Mouse (Mus musculus) kidney, embryonic 15.5 days (tissue): ENCODE results near the gene Plpp3. TPM values are rescaled to one million over a fixed set of nuclear protein-coding genes. Genes with fewer than 3 reads are reported as not detected.
A peak's percentile ranks its signal among the peaks of the same experiment; 100 is the strongest.

ENCODE experiments used
- ATAC-seq: fragments of 200-750 bp; cut with Nextera tagmentation; replicated peaks from 2 replicates; pipeline ENCODE4 v1.8.0; 2017; ENCODE audit warnings: moderate TSS enrichment; ENCODE audit not compliant: low FRiP score
- H3K27ac ChIP-seq: fragments of 300-500 bp; sonication (generic); 2 replicates; pipeline ENCODE4 v1.5.1; 2015; ENCODE audit warnings: mild to moderate bottlenecking, inconsistent platforms
- H3K27me3 ChIP-seq: fragments of 300-500 bp; sonication (generic); 2 replicates; pipeline ENCODE4 v1.6.1; 2015; ENCODE audit warnings: inconsistent platforms
- H3K36me3 ChIP-seq: fragments of 300-500 bp; sonication (generic); 2 replicates; pipeline ENCODE4 v1.6.1; 2015; ENCODE audit warnings: inconsistent platforms
- H3K4me1 ChIP-seq: fragments of 300-500 bp; sonication (generic); 2 replicates; pipeline ENCODE4 v1.6.1; 2015; ENCODE audit warnings: inconsistent platforms
- H3K4me2 ChIP-seq: fragments of 300-500 bp; sonication (generic); 2 replicates; pipeline ENCODE4 v1.6.1; 2015; ENCODE audit warnings: moderate library complexity, mild to moderate bottlenecking, inconsistent platforms
- H3K4me3 ChIP-seq: fragments of 300-500 bp; sonication (generic); replicated peaks from 2 replicates; pipeline ENCODE4 v1.5.1; 2015; ENCODE audit warnings: mild to moderate bottlenecking, inconsistent platforms
- H3K9ac ChIP-seq: fragments of 300-500 bp; sonication (generic); 2 replicates; pipeline ENCODE4 v1.6.1; 2015; ENCODE audit warnings: mild to moderate bottlenecking, inconsistent platforms
- H3K9me3 ChIP-seq: fragments of 300-500 bp; sonication (generic); replicated peaks from 2 replicates; pipeline ENCODE4 v1.6.1; 2016; ENCODE audit warnings: inconsistent platforms
- WGBS: fragments of 180-500 bp; shearing (Covaris S2); methylation state at CpG from one replicate; pipeline ENCODE4 v1.1.7; 2015; ENCODE audit warnings: mixed read lengths; 5-methylcytosine and 5-hydroxymethylcytosine counted together
- polyA plus RNA-seq: library from polyadenylated mRNA; unstranded; fragments of >200 nt; fragmentation: Nextera tagmentation; extraction: Ambion mirVana; gene quantifications from 2 replicates; pipeline ENCODE4 v1.2.1, GENCODE M21; 2015

Plpp3 gene
- polyA plus RNA-seq, 1 experiment from 2014 or later, result 65.5 TPM

GRCm38 (mm10) chr4:105129212-105129611 is 27.9 kb upstream of the Plpp3 start:
- no peaks in the 10 kb centered on the region for H3K9me3 ChIP-seq
- H3K27ac ChIP-seq, result no peak overlapping the region
- ATAC-seq, result no peak
- WGBS, result 48% methylated on average over 7 of the region's 7 CpGs
- no peak overlapping the region for H3K4me3 ChIP-seq
- no peaks in the 10 kb centered on the region for H3K36me3 ChIP-seq
- no peak overlapping the region for H3K4me2 ChIP-seq
- H3K27me3 ChIP-seq, result no peaks in the 10 kb centered on the region
- 0 out of 2 replicates have a peak, but pooled peaks cover 6% of the 10 kb centered on the region for H3K4me1 ChIP-seq
- no peak overlapping the region for H3K9ac ChIP-seq

- ATAC-seq, result no peak
- WGBS, result 54% methylated on average over 9 of the region's 9 CpGs
- Histone ChIP-seq H3K9me3 (no peaks in the 10 kb centered on the region), H3K4me2 (no peak overlapping the region), H3K36me3 (no peaks in the 10 kb centered on the region), H3K27me3 (no peaks in the 10 kb centered on the region), H3K9ac (no peak overlapping the region), H3K4me1 (0 out of 2 replicates have a peak, but pooled peaks cover 6% of the 10 kb centered on the region), H3K4me3 (no peak overlapping the region), H3K27ac (no peak overlapping the region)
Measured at GRCm38 (mm10) chr4:105131756-105132314, 25.3 kb upstream of the Plpp3 start.

GRCm38 (mm10) chr4:105133350-105134050 is 23.6 kb upstream of the Plpp3 start:
- H3K9ac ChIP-seq, result no peak overlapping the region
- WGBS, result 80% methylated on average over 4 of the region's 4 CpGs
- no peak for ATAC-seq

GRCm38 (mm10) chr4:105149492-105149891 is 7.7 kb upstream of the Plpp3 start:
- Histone ChIP-seq H3K27me3 (no peaks in the 10 kb centered on the region), H3K4me1 (0 out of 2 replicates have a peak, but pooled peaks cover 7% of the 10 kb centered on the region), H3K27ac (no peak overlapping the region), H3K4me2 (no peak overlapping the region), H3K9me3 (no peaks in the 10 kb centered on the region), H3K4me3 (no peak overlapping the region), H3K9ac (no peak overlapping the region), H3K36me3 (no peaks in the 10 kb centered on the region)
- ATAC-seq, result no peak
- WGBS, result 78% methylated on average over 7 of the region's 7 CpGs

More at GRCm38 (mm10) chr4:105133350-105134050, 23.6 kb upstream of the Plpp3 start:
- Histone ChIP-seq H3K9me3 (no peaks in the 10 kb centered on the region), H3K4me2 (no peak overlapping the region), H3K36me3 (no peaks in the 10 kb centered on the region), H3K4me1 (0 out of 2 replicates have a peak, but pooled peaks cover 6% of the 10 kb centered on the region), H3K27me3 (no peaks in the 10 kb centered on the region), H3K4me3 (no peak overlapping the region), H3K27ac (no peak overlapping the region)

- no peak for ATAC-seq
- 36% methylated on average over 14 of the region's 14 CpGs for WGBS
Measured at GRCm38 (mm10) chr4:105151911-105152690, 5.0 kb upstream of the Plpp3 start.

GRCm38 (mm10) chr4:105153227-105153626 is 3.9 kb upstream of the Plpp3 start:
- Histone ChIP-seq H3K4me3 (no peak overlapping the region), H3K4me1 (0 out of 2 replicates have a peak, but pooled peaks cover 7% of the 10 kb centered on the region), H3K4me2 (no peak overlapping the region), H3K36me3 (no peaks in the 10 kb centered on the region), H3K9ac (no peak overlapping the region), H3K9me3 (no peaks in the 10 kb centered on the region), H3K27me3 (no peaks in the 10 kb centered on the region), H3K27ac (no peak overlapping the region)
- no peak for ATAC-seq
- 42% methylated on average over 3 of the region's 3 CpGs for WGBS

More at GRCm38 (mm10) chr4:105151911-105152690, 5.0 kb upstream of the Plpp3 start:
- H3K4me2 ChIP-seq, result no peak overlapping the region
- H3K4me3 ChIP-seq, result no peak overlapping the region
- no peak overlapping the region for H3K9ac ChIP-seq
- H3K4me1 ChIP-seq, result 0 out of 2 replicates have a peak, but pooled peaks cover 7% of the 10 kb centered on the region
- no peaks in the 10 kb centered on the region for H3K9me3 ChIP-seq
- H3K27me3 ChIP-seq, result no peaks in the 10 kb centered on the region
- H3K27ac ChIP-seq, result no peak overlapping the region
- H3K36me3 ChIP-seq, result no peaks in the 10 kb centered on the region

GRCm38 (mm10) chr4:105156281-105156680 is 866 bp upstream of the Plpp3 start:
- Histone ChIP-seq H3K9me3 (no peaks in the 10 kb centered on the region), H3K9ac (no peak overlapping the region), H3K4me3 (no peak overlapping the region), H3K27ac (no peak overlapping the region), H3K4me1 (peaks cover 19% of the 10 kb centered on the region; the same call in 1 of the 2 replicates), H3K27me3 (no peaks in the 10 kb centered on the region), H3K4me2 (peak overlapping the region; percentile 75), H3K36me3 (peaks cover 5% of the 10 kb centered on the region)
- ATAC-seq, result no peak
- WGBS, result 77% methylated on average over 7 of the region's 7 CpGs

GRCm38 (mm10) chr4:105156955-105157275 is 232 bp upstream of the Plpp3 start:
- under 1% methylated on average over 4 of the region's 4 CpGs for WGBS
- Histone ChIP-seq H3K9ac (peak overlapping the region; percentile 94; the same call in 1 of the 2 replicates), H3K27ac (peak overlapping the region; percentile 98), H3K9me3 (no peaks in the 10 kb centered on the region), H3K27me3 (no peaks in the 10 kb centered on the region), H3K36me3 (peaks cover 8% of the 10 kb centered on the region), H3K4me1 (peaks cover 19% of the 10 kb centered on the region; the same call in 1 of the 2 replicates), H3K4me2 (peak overlapping the region; percentile 75), H3K4me3 (peak overlapping the region; percentile 85)
- ATAC-seq, result no peak

- no peaks in the 10 kb centered on the region for H3K9me3 ChIP-seq
- H3K9ac ChIP-seq, result peak overlapping the region; percentile 94
- peaks cover 28% of the 10 kb centered on the region; the same call in 1 of the 2 replicates for H3K4me1 ChIP-seq
- peak overlapping the region; percentile 75 for H3K4me2 ChIP-seq
- under 1% methylated on average over 26 of the region's 26 CpGs for WGBS
- ATAC-seq, result peak; percentile 66
- H3K27ac ChIP-seq, result peak overlapping the region; percentile 98
- H3K4me3 ChIP-seq, result peak overlapping the region; percentile 85
- peaks cover 8% of the 10 kb centered on the region for H3K36me3 ChIP-seq
- H3K27me3 ChIP-seq, result no peaks in the 10 kb centered on the region
Measured at GRCm38 (mm10) chr4:105158169-105158555, 1.0 kb downstream of the Plpp3 start.

GRCm38 (mm10) chr4:105158651-105159530 is 1.7 kb downstream of the Plpp3 start:
- H3K9me3 ChIP-seq, result no peaks in the 10 kb centered on the region
- peaks cover 30% of the 10 kb centered on the region for H3K4me1 ChIP-seq
- peak overlapping the region; percentile 94 for H3K9ac ChIP-seq
- no peak for ATAC-seq
- peaks cover 8% of the 10 kb centered on the region for H3K36me3 ChIP-seq
- H3K4me2 ChIP-seq, result peak overlapping the region; percentile 75
- WGBS, result 1% methylated on average over 18 of the region's 18 CpGs
- H3K27me3 ChIP-seq, result no peaks in the 10 kb centered on the region
- peak overlapping the region; percentile 98 for H3K27ac ChIP-seq
- peak overlapping the region; percentile 85 for H3K4me3 ChIP-seq

- 29% methylated on average over 6 of the region's 6 CpGs for WGBS
- no peaks in the 10 kb centered on the region for H3K27me3 ChIP-seq
- H3K9ac ChIP-seq, result peak overlapping the region; percentile 94
- no peak overlapping the region for H3K27ac ChIP-seq
- H3K9me3 ChIP-seq, result no peaks in the 10 kb centered on the region
- ATAC-seq, result no peak
- H3K4me3 ChIP-seq, result peak overlapping the region; percentile 85
- H3K4me2 ChIP-seq, result peak overlapping the region; percentile 75
- peaks cover 30% of the 10 kb centered on the region for H3K4me1 ChIP-seq
- peaks cover 8% of the 10 kb centered on the region for H3K36me3 ChIP-seq
Measured at GRCm38 (mm10) chr4:105159531-105159870, 2.4 kb downstream of the Plpp3 start.
